Mouse (Mus musculus): Measurements from ENCODE around the gene Hist1h4i.

- TF ChIP-seq POLR2A (IDR thresholded peaks at IDR 0.05; ENCODE audit: low read depth, low read length) (no peak), CTCF (IDR thresholded peaks at IDR 0.05; ENCODE audit: extremely low read depth, insufficient read depth, insufficient read length, insufficient replicate concordance) (no peak)
Observed at GRCm38 (mm10) chr13:22039951-22040463, 1.2 kb downstream of the Hist1h4i start.
